Comparison of ENCODE assay signal across 15 mouse cellular contexts in genomic region chr10:70696748-70697585, GRCm38 (mm10). TPM values are rescaled to one million over a fixed set of nuclear protein-coding genes. Genes with fewer than 3 reads are reported as not detected.
DNase-seq lines count a peak whose midpoint lies in the region; ATAC-seq and TF ChIP-seq lines count a peak whose summit lies in the region.
"Had no signal": no experiment of that assay in that cellular context is flagged by ENCODE, and none has a peak within 500 bp of the region (broad histone marks: within the 10 kb centered on the region; RNA-seq: fewer than 3 reads in every experiment).

No protein-coding gene starts in this region.

- H3K4me1 ChIP-seq in heart, embryonic 12.5 days (replicated peaks) = peaks cover 7% of the 10 kb centered on the region; the same call in 1 of the 2 replicates
- H3K4me1 ChIP-seq in kidney, adult 2 months (ENCODE audit: control insufficient read depth, insufficient read depth, low read length) = peaks cover 21% of the 10 kb centered on the region; the same call in 1 of the 2 replicates

- no peak for TF ChIP-seq POLR2A in kidney, adult 2 months (IDR thresholded peaks at IDR 0.05; ENCODE audit: low read depth, low read length)

- 0 out of 2 replicates have a peak overlapping the region, but pooled peaks have one; percentile 16 for H3K4me2 ChIP-seq in heart, embryonic 12.5 days

- no peaks in the 10 kb centered on the region for H3K36me3 ChIP-seq in heart, embryonic 12.5 days
- H3K36me3 ChIP-seq in kidney, adult 2 months (ENCODE audit: control insufficient read depth, insufficient read depth, low read length) = no peaks in the 10 kb centered on the region
- H3K36me3 ChIP-seq: heart, embryonic 10.5 days had no signal

- no peak overlapping the region for H3K27ac ChIP-seq in heart, embryonic 12.5 days (ENCODE audit: poor library complexity, severe bottlenecking)
- H3K27ac ChIP-seq in kidney, adult 2 months (ENCODE audit: insufficient read depth, low read depth, low read length) = peak overlapping the region; percentile 99
- H3K27ac ChIP-seq: heart, embryonic 10.5 days; left cerebral cortex, adult 2 months had no signal

- WGBS in heart, embryonic 12.5 days = 65% methylated on average over 29 of the region's 29 CpGs
- 29% methylated on average over 29 of the region's 29 CpGs for WGBS in kidney, adult 2 months

- no peak overlapping the region for H3K9ac ChIP-seq in heart, embryonic 12.5 days
- H3K9ac ChIP-seq: forebrain, postnatal 0 days had no signal

- no peak for TF ChIP-seq CTCF in kidney, adult 2 months (conservative IDR thresholded peaks at IDR 0.05; ENCODE audit: insufficient read depth, insufficient read length, low read depth, low read length)

- DNase-seq in heart, adult 8-10 months (ENCODE audit: low spot score) = no peak
- DNase-seq in ovary, adult 18-20 months (ENCODE audit: low spot score) = peak; percentile 6
- DNase-seq in ovary, postnatal 14 days (ENCODE audit: low spot score) = no peak
- DNase-seq in kidney, adult 2 months = peak; percentile 91
- DNase-seq in retina, postnatal 1 day = peak; percentile 79
- DNase-seq in spleen, postnatal 36 days (ENCODE audit: low spot score in 2 of 2) = no peak
- no peak for DNase-seq in right cerebral cortex, adult 2 months (ENCODE audit: low spot score in 2 of 2)
- DNase-seq: cerebellum, adult 9-11 months; forebrain, postnatal 0 days; right cerebral cortex, postnatal 25 days had no signal

- no peaks in the 10 kb centered on the region for H3K27me3 ChIP-seq in heart, embryonic 12.5 days (replicated peaks)
- H3K27me3 ChIP-seq in kidney, adult 2 months (replicated peaks; ENCODE audit: control insufficient read depth, insufficient read depth, low read length) = no peaks in the 10 kb centered on the region

- no peak overlapping the region for H3K4me3 ChIP-seq in heart, embryonic 12.5 days
- H3K4me3 ChIP-seq in kidney, adult 2 months (ENCODE audit: insufficient read depth, low read depth, low read length) = peak overlapping the region; percentile 2; the same call in 1 of the 2 replicates
- H3K4me3 ChIP-seq: heart, embryonic 10.5 days; left cerebral cortex, adult 2 months had no signal

- no peak for ATAC-seq in heart, embryonic 12.5 days (ENCODE audit: insufficient number of reproducible peaks, low FRiP score)
- ATAC-seq: forebrain, postnatal 0 days had no signal

- H3K9me3 ChIP-seq in heart, embryonic 12.5 days (replicated peaks) = peaks cover 4% of the 10 kb centered on the region; the same call in 1 of the 2 replicates
- H3K9me3 ChIP-seq: heart, embryonic 10.5 days had no signal

RNA-seq across cellular contexts. Expression of gene Phyhipl, which starts 41.2 kb away (rescaled TPM):
- polyA plus RNA-seq in heart, embryonic 12.5 days (2016; fragmentation: Nextera tagmentation; extraction: Ambion mirVana) = 2.1 and 2.4 TPM in 2 replicates
- total RNA-seq in heart, adult 8-10 months (2022) = not detected
- polyA plus RNA-seq in kidney, adult 2 months (2012; rRNA removed) = 71.8 and 75.4 TPM in 2 replicates
- total RNA-seq: liver, adult 2 months; megakaryocyte-erythroid progenitor cell, adult 5-6 weeks had no signal
- polyA plus RNA-seq: liver, adult 2 months had no signal

Comparison
In these comparisons a context has a peak if more than half of its experiments do, and no peak if none do; other contexts are left out.
1. DNase-seq: peak in ovary, adult 18-20 months (single experiment), kidney, adult 2 months (single experiment) and retina, postnatal 1 day (single experiment); none in heart, adult 8-10 months (single experiment), ovary, postnatal 14 days (single experiment), spleen, postnatal 36 days (0 of 2) and right cerebral cortex, adult 2 months (0 of 2).
2. RNA of gene Phyhipl, which starts 41.2 kb away (polyA plus RNA-seq): 71.8 to 75.4 TPM in kidney, adult 2 months; 2.1 to 2.4 TPM in heart, embryonic 12.5 days; every median in the first group is over 10 times any median in the second.